Comparison of ENCODE assay signal across 9 mouse cellular contexts in genomic region chr11:102082322-102082721, GRCm38 (mm10). TPM values are rescaled to one million over a fixed set of nuclear protein-coding genes. Genes with fewer than 3 reads are reported as not detected.
DNase-seq lines count a peak whose midpoint lies in the region; ATAC-seq and TF ChIP-seq lines count a peak whose summit lies in the region.
"Had no signal": no experiment of that assay in that cellular context is flagged by ENCODE, and none has a peak within 500 bp of the region (broad histone marks: within the 10 kb centered on the region; RNA-seq: fewer than 3 reads in every experiment).

No protein-coding gene starts in this region.

- WGBS in embryonic facial prominence, embryonic 13.5 days, result under 1% methylated on average over 18 of the region's 18 CpGs
- under 1% methylated on average over 18 of the region's 18 CpGs for WGBS in heart, embryonic 11.5 days (ENCODE audit: insufficient replicate concordance)
- WGBS in limb, embryonic 12.5 days, result under 1% methylated on average over 18 of the region's 18 CpGs
- WGBS in midbrain, embryonic 12.5 days, result 1% methylated on average over 18 of the region's 18 CpGs
- WGBS in stomach, postnatal 0 days, result 1% methylated on average over 17 of the region's 18 CpGs

- peak overlapping the region; percentile 92 for H3K4me2 ChIP-seq in embryonic facial prominence, embryonic 13.5 days
- H3K4me2 ChIP-seq in heart, embryonic 11.5 days, result peak overlapping the region; percentile 81
- H3K4me2 ChIP-seq in limb, embryonic 12.5 days, result peak overlapping the region; percentile 76
- peak overlapping the region; percentile 71 for H3K4me2 ChIP-seq in midbrain, embryonic 12.5 days (replicated peaks)
- peak overlapping the region; percentile 62 for H3K4me2 ChIP-seq in stomach, postnatal 0 days (replicated peaks; ENCODE audit: low read depth)

- H3K9me3 ChIP-seq in embryonic facial prominence, embryonic 13.5 days, result no peaks in the 10 kb centered on the region
- no peaks in the 10 kb centered on the region; the same call in none of the 2 replicates for H3K9me3 ChIP-seq in heart, embryonic 11.5 days (replicated peaks; ENCODE audit: control insufficient read depth, low read length)
- peaks cover 4% of the 10 kb centered on the region; the same call in 1 of the 2 replicates for H3K9me3 ChIP-seq in limb, embryonic 12.5 days
- no peaks in the 10 kb centered on the region for H3K9me3 ChIP-seq in midbrain, embryonic 12.5 days
- no peaks in the 10 kb centered on the region for H3K9me3 ChIP-seq in stomach, postnatal 0 days (ENCODE audit: control insufficient read depth, low read length)

- peaks cover 29% of the 10 kb centered on the region for H3K4me1 ChIP-seq in embryonic facial prominence, embryonic 13.5 days
- peaks cover 15% of the 10 kb centered on the region for H3K4me1 ChIP-seq in heart, embryonic 11.5 days (ENCODE audit: control insufficient read depth, insufficient read depth, low read length)
- peaks cover 28% of the 10 kb centered on the region for H3K4me1 ChIP-seq in limb, embryonic 12.5 days (replicated peaks)
- peaks cover 45% of the 10 kb centered on the region for H3K4me1 ChIP-seq in midbrain, embryonic 12.5 days
- H3K4me1 ChIP-seq in stomach, postnatal 0 days (replicated peaks; ENCODE audit: control insufficient read depth, insufficient read depth), result no peaks in the 10 kb centered on the region

- peak overlapping the region; percentile 76 for H3K9ac ChIP-seq in embryonic facial prominence, embryonic 13.5 days
- H3K9ac ChIP-seq in heart, embryonic 11.5 days (ENCODE audit: low read depth, low read length), result peak overlapping the region; percentile 60
- peak overlapping the region; percentile 53 for H3K9ac ChIP-seq in limb, embryonic 12.5 days (replicated peaks)
- peak overlapping the region; percentile 59 for H3K9ac ChIP-seq in midbrain, embryonic 12.5 days (replicated peaks)
- H3K9ac ChIP-seq in stomach, postnatal 0 days (ENCODE audit: low read length), result peak overlapping the region; percentile 50

- H3K36me3 ChIP-seq in embryonic facial prominence, embryonic 13.5 days, result peaks cover 14% of the 10 kb centered on the region
- peaks cover 4% of the 10 kb centered on the region; the same call in 1 of the 2 replicates for H3K36me3 ChIP-seq in heart, embryonic 11.5 days (ENCODE audit: control insufficient read depth, insufficient read depth, low read length)
- peaks cover 24% of the 10 kb centered on the region; the same call in 1 of the 2 replicates for H3K36me3 ChIP-seq in limb, embryonic 12.5 days
- H3K36me3 ChIP-seq in midbrain, embryonic 12.5 days, result peaks cover 24% of the 10 kb centered on the region
- H3K36me3 ChIP-seq in stomach, postnatal 0 days (ENCODE audit: control insufficient read depth, insufficient read depth, low read length), result no peaks in the 10 kb centered on the region

- no peak for TF ChIP-seq EP300 in stomach, postnatal 0 days (optimal IDR thresholded peaks at IDR 0.05)

- H3K4me3 ChIP-seq in embryonic facial prominence, embryonic 13.5 days, result peak overlapping the region; percentile 48
- H3K4me3 ChIP-seq in heart, embryonic 11.5 days (ENCODE audit: low read depth, low read length), result peak overlapping the region; percentile 38
- peak overlapping the region; percentile 45 for H3K4me3 ChIP-seq in limb, embryonic 12.5 days (replicated peaks)
- peak overlapping the region; percentile 40 for H3K4me3 ChIP-seq in midbrain, embryonic 12.5 days
- peak overlapping the region; percentile 31 for H3K4me3 ChIP-seq in stomach, postnatal 0 days (ENCODE audit: low read depth, low read length)

- no peaks in the 10 kb centered on the region for H3K27me3 ChIP-seq in embryonic facial prominence, embryonic 13.5 days
- no peaks in the 10 kb centered on the region for H3K27me3 ChIP-seq in heart, embryonic 11.5 days (ENCODE audit: control insufficient read depth, insufficient read depth, low read length)
- H3K27me3 ChIP-seq in limb, embryonic 12.5 days, result no peaks in the 10 kb centered on the region
- peaks cover 4% of the 10 kb centered on the region; the same call in 1 of the 2 replicates for H3K27me3 ChIP-seq in midbrain, embryonic 12.5 days
- H3K27me3 ChIP-seq in stomach, postnatal 0 days (ENCODE audit: control insufficient read depth, insufficient read depth, low read length), result no peaks in the 10 kb centered on the region

- no peak; the same call in 1 of the 2 replicates for TF ChIP-seq CTCF in stomach, postnatal 0 days (IDR thresholded peaks at IDR 0.05; ENCODE audit: low read depth)

- H3K27ac ChIP-seq in embryonic facial prominence, embryonic 13.5 days, result no peak overlapping the region; the same call in 1 of the 2 replicates
- H3K27ac ChIP-seq in heart, embryonic 11.5 days (ENCODE audit: low read depth, low read length), result no peak overlapping the region
- no peak overlapping the region for H3K27ac ChIP-seq in limb, embryonic 12.5 days
- no peak overlapping the region for H3K27ac ChIP-seq in midbrain, embryonic 12.5 days (replicated peaks)
- H3K27ac ChIP-seq in stomach, postnatal 0 days (replicated peaks), result no peak overlapping the region

- ATAC-seq in embryonic facial prominence, embryonic 13.5 days (ENCODE audit: insufficient number of reproducible peaks, insufficient read depth, low FRiP score, low TSS enrichment, low read depth), result peak; percentile 80
- peak; percentile 73; the same call in 1 of the 2 replicates for ATAC-seq in heart, embryonic 11.5 days (replicated peaks; ENCODE audit: insufficient number of reproducible peaks, low FRiP score, low TSS enrichment)
- peak; percentile 66 for ATAC-seq in limb, embryonic 12.5 days (ENCODE audit: insufficient number of reproducible peaks, insufficient read depth, low FRiP score, low TSS enrichment, low read depth)
- peak; percentile 78 for ATAC-seq in midbrain, embryonic 12.5 days (ENCODE audit: low FRiP score, low read depth)
- ATAC-seq in stomach, postnatal 0 days (ENCODE audit: low FRiP score, low TSS enrichment), result peak; percentile 72; the same call in 1 of the 2 replicates

- peak; percentile 97 for DNase-seq in heart, adult 11 months
- no peak for DNase-seq in heart, adult 8-10 months (ENCODE audit: low spot score)
- peak; percentile 30 for DNase-seq in kidney, adult 9 months
- peak; percentile 81 for DNase-seq in stomach, postnatal 0 days (ENCODE audit: low spot score)

RNA-seq across cellular contexts. Expression of gene Mpp2, which starts 6.0 kb away (rescaled TPM):
- 1 to 10 TPM; 2.6 to 4.7 (median 4.3) TPM for total RNA-seq in heart, adult 8-10 months (2022)
- 9.8 and 10.3 TPM in 2 replicates for polyA plus RNA-seq in embryonic facial prominence, embryonic 13.5 days (2015; fragmentation: Nextera tagmentation; extraction: Ambion mirVana)
- 9.7 and 11.4 TPM in 2 replicates for polyA plus RNA-seq in heart, embryonic 11.5 days (2014; fragmentation: Nextera tagmentation; extraction: Ambion mirVana)
- polyA plus RNA-seq in limb, embryonic 12.5 days (2016; fragmentation: Nextera tagmentation; extraction: Ambion mirVana), result 12.6 and 14.3 TPM in 2 replicates
- 21.7 and 23.3 TPM in 2 replicates for polyA plus RNA-seq in midbrain, embryonic 12.5 days (2016; fragmentation: Nextera tagmentation; extraction: Ambion mirVana)
- 2.8 and 3.4 TPM in 2 replicates for polyA plus RNA-seq in stomach, postnatal 0 days (2015; fragmentation: Nextera tagmentation; extraction: Ambion mirVana)

RNA-seq across cellular contexts. Expression of gene Ppy, which starts 18.8 kb away (rescaled TPM):
- not detected for total RNA-seq in heart, adult 8-10 months (2022)
- polyA plus RNA-seq in embryonic facial prominence, embryonic 13.5 days (2015; fragmentation: Nextera tagmentation; extraction: Ambion mirVana), result not detected in 2 replicates
- not detected in 2 replicates for polyA plus RNA-seq in heart, embryonic 11.5 days (2014; fragmentation: Nextera tagmentation; extraction: Ambion mirVana)
- not detected in 2 replicates for polyA plus RNA-seq in limb, embryonic 12.5 days (2016; fragmentation: Nextera tagmentation; extraction: Ambion mirVana)
- not detected in 2 replicates for polyA plus RNA-seq in midbrain, embryonic 12.5 days (2016; fragmentation: Nextera tagmentation; extraction: Ambion mirVana)
- polyA plus RNA-seq in stomach, postnatal 0 days (2015; fragmentation: Nextera tagmentation; extraction: Ambion mirVana), result 3.3 and 5.4 TPM in 2 replicates
- polyA plus RNA-seq: C2C12 had no signal

RNA-seq across cellular contexts. Expression of gene Pyy, which starts 25.3 kb away (rescaled TPM):
- total RNA-seq in heart, adult 8-10 months (2022), result not detected
- polyA plus RNA-seq in embryonic facial prominence, embryonic 13.5 days (2015; fragmentation: Nextera tagmentation; extraction: Ambion mirVana), result not detected in 2 replicates
- polyA plus RNA-seq in heart, embryonic 11.5 days (2014; fragmentation: Nextera tagmentation; extraction: Ambion mirVana), result 0.69 TPM in 1 of 2 replicates, not detected in the other
- polyA plus RNA-seq in limb, embryonic 12.5 days (2016; fragmentation: Nextera tagmentation; extraction: Ambion mirVana), result not detected in 2 replicates
- polyA plus RNA-seq in midbrain, embryonic 12.5 days (2016; fragmentation: Nextera tagmentation; extraction: Ambion mirVana), result not detected in 2 replicates
- polyA plus RNA-seq in stomach, postnatal 0 days (2015; fragmentation: Nextera tagmentation; extraction: Ambion mirVana), result 63.0 and 64.3 TPM in 2 replicates
- polyA plus RNA-seq: C2C12 had no signal

RNA-seq across cellular contexts. Expression of gene Cd300lg, which starts 41.0 kb away (rescaled TPM):
- total RNA-seq in heart, adult 8-10 months (2022), result 10 to 100 TPM; 56.7 to 79.2 (median 64.0) TPM
- 0.45 and 0.66 TPM in 2 replicates for polyA plus RNA-seq in embryonic facial prominence, embryonic 13.5 days (2015; fragmentation: Nextera tagmentation; extraction: Ambion mirVana)
- 0.70 and 0.79 TPM in 2 replicates for polyA plus RNA-seq in heart, embryonic 11.5 days (2014; fragmentation: Nextera tagmentation; extraction: Ambion mirVana)
- polyA plus RNA-seq in limb, embryonic 12.5 days (2016; fragmentation: Nextera tagmentation; extraction: Ambion mirVana), result 0.40 and 0.70 TPM in 2 replicates
- polyA plus RNA-seq in midbrain, embryonic 12.5 days (2016; fragmentation: Nextera tagmentation; extraction: Ambion mirVana), result 0.19 and 0.34 TPM in 2 replicates
- polyA plus RNA-seq in stomach, postnatal 0 days (2015; fragmentation: Nextera tagmentation; extraction: Ambion mirVana), result 3.0 and 3.4 TPM in 2 replicates
- polyA plus RNA-seq: C2C12 had no signal

RNA-seq across cellular contexts. Expression of gene Mpp3, which starts 54.1 kb away (rescaled TPM):
- 1 to 10 TPM in 3 of 4 experiments, under 1 TPM in 1; 0.92 to 2.6 (median 1.5) TPM for total RNA-seq in heart, adult 8-10 months (2022)
- polyA plus RNA-seq in embryonic facial prominence, embryonic 13.5 days (2015; fragmentation: Nextera tagmentation; extraction: Ambion mirVana), result 4.3 and 4.9 TPM in 2 replicates
- polyA plus RNA-seq in heart, embryonic 11.5 days (2014; fragmentation: Nextera tagmentation; extraction: Ambion mirVana), result 2.7 and 3.4 TPM in 2 replicates
- 13.7 and 16.3 TPM in 2 replicates for polyA plus RNA-seq in limb, embryonic 12.5 days (2016; fragmentation: Nextera tagmentation; extraction: Ambion mirVana)
- polyA plus RNA-seq in midbrain, embryonic 12.5 days (2016; fragmentation: Nextera tagmentation; extraction: Ambion mirVana), result 32.1 and 33.2 TPM in 2 replicates
- 3.3 and 3.4 TPM in 2 replicates for polyA plus RNA-seq in stomach, postnatal 0 days (2015; fragmentation: Nextera tagmentation; extraction: Ambion mirVana)

Comparison
In these comparisons a context has a peak if more than half of its experiments do, and no peak if none do; other contexts are left out.
1. RNA of gene Pyy, which starts 25.3 kb away (polyA plus RNA-seq): 63.0 to 64.3 TPM in stomach, postnatal 0 days; 0.69 TPM in heart, embryonic 11.5 days, not detected in limb, embryonic 12.5 days, not detected in embryonic facial prominence, embryonic 13.5 days and not detected in midbrain, embryonic 12.5 days; every median in the first group is over 10 times any median in the second.
2. Peak in every context shown above with its lines, with median percentiles within 50 percentile points of each other: ATAC-seq, H3K4me2 ChIP-seq, H3K4me3 ChIP-seq and H3K9ac ChIP-seq.